Mouse (Mus musculus) intestine, postnatal 0 days (tissue): ENCODE results near the gene Tldc2. TPM values are rescaled to one million over a fixed set of nuclear protein-coding genes. Genes with fewer than 3 reads are reported as not detected.

Experiments
- ATAC-seq: fragments of 200-750 bp; cut with Nextera tagmentation; 2 replicates; pipeline ENCODE4 v1.8.0; 2017; ENCODE audit warnings: mild to moderate bottlenecking, moderate TSS enrichment, moderate library complexity
- H3K27ac ChIP-seq: fragments of 300-500 bp; sonication (generic); 2 replicates; pipeline ENCODE4 v1.5.1; 2014; ENCODE audit warnings: mild to moderate bottlenecking, low read depth, low read length, moderate library complexity
- H3K27me3 ChIP-seq: fragments of 300-500 bp; sonication (generic); replicated peaks from 2 replicates; pipeline ENCODE4 v1.6.1; 2014; ENCODE audit warnings: low read length, mixed read lengths; ENCODE audit not compliant: control insufficient read depth, insufficient read depth
- H3K36me3 ChIP-seq: fragments of 300-500 bp; sonication (generic); 2 replicates; pipeline ENCODE4 v1.6.1; 2014; ENCODE audit warnings: mild to moderate bottlenecking, moderate library complexity; ENCODE audit not compliant: control insufficient read depth, insufficient read depth
- H3K4me1 ChIP-seq: fragments of 300-500 bp; sonication (generic); replicated peaks from 2 replicates; pipeline ENCODE4 v1.6.1; 2014; ENCODE audit warnings: antibody characterized with exemption, low read length, mixed read lengths; ENCODE audit not compliant: control insufficient read depth, insufficient read depth
- H3K4me2 ChIP-seq: fragments of 300-500 bp; sonication (generic); replicated peaks from 2 replicates; pipeline ENCODE4 v1.6.1; 2014; ENCODE audit warnings: low read depth, mild to moderate bottlenecking, moderate library complexity
- H3K4me3 ChIP-seq: fragments of 300-500 bp; sonication (generic); 2 replicates; pipeline ENCODE4 v1.5.1; 2014; ENCODE audit warnings: low read depth, low read length
- H3K9ac ChIP-seq: fragments of 300-500 bp; sonication (generic); 2 replicates; pipeline ENCODE4 v1.6.1; 2014; ENCODE audit warnings: mild to moderate bottlenecking, low read depth, low read length
- H3K9me3 ChIP-seq: fragments of 300-500 bp; sonication (generic); 2 replicates; pipeline ENCODE4 v1.6.1; 2016; ENCODE audit warnings: mixed run types; ENCODE audit not compliant: control insufficient read depth
- CTCF ChIP-seq: sonication (generic); IDR thresholded peaks from 2 replicates; pipeline ENCODE4 v1.5.1; 2016; ENCODE audit warnings: low read depth, mild to moderate bottlenecking, control low read depth, antibody characterized with exemption, moderate library complexity
- WGBS: fragments of 180-500 bp; shearing (Covaris S2); extraction: QIAGEN DNeasy Blood & Tissue Kit; methylation state at CpG from one replicate; pipeline ENCODE4 v1.1.7; 2014; 5-methylcytosine and 5-hydroxymethylcytosine counted together
- polyA plus RNA-seq: library from polyadenylated mRNA; unstranded; fragments of >200 nt; fragmentation: Nextera tagmentation; extraction: Ambion mirVana; gene quantifications from 2 replicates; pipeline ENCODE4 v1.2.1, GENCODE M21; 2015

Tldc2 gene
- polyA plus RNA-seq, 1 experiment from 2014 or later, result not detected

DNA sequence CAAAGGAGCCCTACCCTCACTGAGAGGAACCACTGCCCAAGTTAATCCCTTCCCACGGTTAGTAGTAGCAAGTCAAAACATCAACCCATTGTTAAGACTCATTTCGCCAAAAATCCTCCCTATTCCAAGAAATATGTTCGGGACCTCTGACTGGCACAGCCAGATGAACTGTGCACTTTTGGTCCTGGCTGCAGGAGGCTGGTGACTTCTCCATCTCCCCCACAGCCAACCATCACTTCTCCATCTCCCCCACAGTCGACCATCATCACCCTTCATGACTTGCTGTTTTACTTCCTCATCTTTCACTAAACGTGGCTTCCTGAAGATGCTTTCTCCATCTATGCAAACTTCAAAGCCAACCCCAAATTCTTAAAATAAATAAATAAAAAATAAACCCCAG is 52.0 kb downstream of the Tldc2 start:
- Histone ChIP-seq H3K9ac (no peak overlapping the region), H3K36me3 (no peaks in the 10 kb centered on the region), H3K4me2 (no peak overlapping the region), H3K27ac (no peak overlapping the region), H3K4me1 (0 out of 2 replicates have a peak, but pooled peaks cover 4% of the 10 kb centered on the region), H3K9me3 (no peaks in the 10 kb centered on the region), H3K27me3 (no peaks in the 10 kb centered on the region), H3K4me3 (no peak overlapping the region)
- 79% methylated on average over 5 of the region's 5 CpGs for WGBS
- ATAC-seq, result no peak
- no peak for TF ChIP-seq CTCF

- WGBS, result 88% methylated on average over 5 of the region's 5 CpGs
- ATAC-seq, result no peak
- H3K9ac ChIP-seq, result no peak overlapping the region
- H3K4me2 ChIP-seq, result no peak overlapping the region
- no peak overlapping the region for H3K4me3 ChIP-seq
- no peak overlapping the region for H3K27ac ChIP-seq
- no peaks in the 10 kb centered on the region for H3K36me3 ChIP-seq
- no peaks in the 10 kb centered on the region for H3K9me3 ChIP-seq
- no peaks in the 10 kb centered on the region for H3K27me3 ChIP-seq
- TF ChIP-seq CTCF, result no peak
- H3K4me1 ChIP-seq, result 0 out of 2 replicates have a peak, but pooled peaks cover 4% of the 10 kb centered on the region
Measured at GRCm38 (mm10) chr2:157139251-157139802, 52.5 kb downstream of the Tldc2 start.

GRCm38 (mm10) chr2:157141962-157142361 is 55.1 kb downstream of the Tldc2 start:
- Histone ChIP-seq H3K27ac (no peak overlapping the region), H3K9me3 (no peaks in the 10 kb centered on the region), H3K4me3 (no peak overlapping the region), H3K4me1 (no peaks in the 10 kb centered on the region), H3K9ac (no peak overlapping the region), H3K27me3 (no peaks in the 10 kb centered on the region), H3K4me2 (no peak overlapping the region), H3K36me3 (no peaks in the 10 kb centered on the region; the same call in 1 of the 2 replicates)
- WGBS, result 82% methylated on average over 4 of the region's 4 CpGs
- no peak for TF ChIP-seq CTCF
- no peak for ATAC-seq

DNA sequence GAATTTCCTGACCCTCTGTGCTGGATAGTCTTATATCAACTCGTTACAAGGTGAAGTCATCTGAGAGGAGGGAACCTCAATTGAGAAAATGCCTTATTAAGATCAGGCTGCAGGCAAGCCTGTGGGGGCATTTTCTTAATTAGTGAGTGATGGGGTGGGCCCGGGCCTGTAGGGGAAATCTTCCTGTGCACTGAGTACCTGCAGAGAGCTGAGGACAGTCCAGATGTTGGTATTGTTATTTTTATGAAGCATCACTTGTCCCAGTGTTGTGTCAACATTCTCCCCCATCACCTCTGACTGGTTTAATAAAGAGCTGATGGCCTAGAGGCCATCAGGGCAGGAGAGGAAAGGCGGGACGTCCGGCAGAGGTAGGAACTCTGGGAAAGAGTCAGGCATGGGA is 57.3 kb downstream of the Tldc2 start:
- Histone ChIP-seq H3K9ac (no peak overlapping the region), H3K4me2 (no peak overlapping the region), H3K4me1 (no peaks in the 10 kb centered on the region), H3K4me3 (no peak overlapping the region), H3K27me3 (no peaks in the 10 kb centered on the region), H3K36me3 (peaks cover 7% of the 10 kb centered on the region; the same call in 1 of the 2 replicates), H3K27ac (no peak overlapping the region), H3K9me3 (no peaks in the 10 kb centered on the region)
- TF ChIP-seq CTCF, result no peak
- 85% methylated on average over 5 of the region's 5 CpGs for WGBS
- no peak for ATAC-seq

- ATAC-seq, result no peak
- H3K9ac ChIP-seq, result no peak overlapping the region
Measured at GRCm38 (mm10) chr2:157145173-157145572, 58.3 kb downstream of the Tldc2 start.

More at GRCm38 (mm10) chr2:157145173-157145572, 58.3 kb downstream of the Tldc2 start:
- TF ChIP-seq CTCF, result no peak
- H3K36me3 ChIP-seq, result peaks cover 17% of the 10 kb centered on the region; the same call in 1 of the 2 replicates
- H3K4me2 ChIP-seq, result no peak overlapping the region
- H3K9me3 ChIP-seq, result no peaks in the 10 kb centered on the region
- no peaks in the 10 kb centered on the region for H3K27me3 ChIP-seq
- no peak overlapping the region for H3K4me3 ChIP-seq
- WGBS, result 32% methylated on average over 1 of the region's 1 CpGs
- no peaks in the 10 kb centered on the region for H3K4me1 ChIP-seq
- no peak overlapping the region for H3K27ac ChIP-seq

Other genes starting within 250 kb of the Tldc2 start
- 6.4 and 7.0 TPM in 2 replicates for gene Tgif2, start 247.0 kb upstream of the Tldc2 start, polyA plus RNA-seq
- 1.3 and 1.8 TPM in 2 replicates for gene 4930518I15Rik, start 229.1 kb upstream of the Tldc2 start, polyA plus RNA-seq
- gene Rab5if, start 223.9 kb upstream of the Tldc2 start, polyA plus RNA-seq, result 272 and 279 TPM in 2 replicates
- gene Sla2, start 199.9 kb upstream of the Tldc2 start, polyA plus RNA-seq, result 0.29 and 0.40 TPM in 2 replicates
- 25.1 and 25.3 TPM in 2 replicates for gene Ndrg3, start 95.0 kb upstream of the Tldc2 start, polyA plus RNA-seq
- 7.7 and 7.9 TPM in 2 replicates for gene Dsn1, start 79.9 kb upstream of the Tldc2 start, polyA plus RNA-seq
- gene Soga1, start 7.8 kb upstream of the Tldc2 start, polyA plus RNA-seq, result 0.90 TPM in 2 replicates
- 29.4 and 33.7 TPM in 2 replicates for gene Samhd1, start 48.2 kb downstream of the Tldc2 start, polyA plus RNA-seq
- gene Rbl1, start 117.5 kb downstream of the Tldc2 start, polyA plus RNA-seq, result 9.3 and 9.7 TPM in 2 replicates
- 148 and 153 TPM in 2 replicates for gene Rpn2, start 192.0 kb downstream of the Tldc2 start, polyA plus RNA-seq
- gene Mroh8, start 192.5 kb downstream of the Tldc2 start, polyA plus RNA-seq, result 0.09 and 0.21 TPM in 2 replicates